Mouse (Mus musculus) midbrain, embryonic 12.5 days (tissue): Measurements from ENCODE around the gene Bbox1. TPM values are rescaled to one million over a fixed set of nuclear protein-coding genes. Genes with fewer than 3 reads are reported as not detected.

Experiments used
- ATAC-seq: fragments of 200-750 bp; cut with Nextera tagmentation; 2 replicates; pipeline ENCODE4 v1.8.0; 2017; ENCODE audit warnings: low read depth, moderate TSS enrichment, moderate library complexity; ENCODE audit not compliant: low FRiP score
- H3K27ac ChIP-seq: fragments of 300-500 bp; sonication (generic); replicated peaks from 2 replicates; pipeline ENCODE4 v1.5.1; 2016; ENCODE audit warnings: mild to moderate bottlenecking
- H3K27me3 ChIP-seq: fragments of 300-500 bp; sonication (generic); 2 replicates; pipeline ENCODE4 v1.6.1; 2016; ENCODE audit warnings: mild to moderate bottlenecking
- H3K36me3 ChIP-seq: fragments of 300-500 bp; sonication (generic); 2 replicates; pipeline ENCODE4 v1.6.1; 2016
- H3K4me1 ChIP-seq: fragments of 300-500 bp; sonication (generic); 2 replicates; pipeline ENCODE4 v1.6.1; 2016
- H3K4me2 ChIP-seq: fragments of 300-500 bp; sonication (generic); replicated peaks from 2 replicates; pipeline ENCODE4 v1.6.1; 2016; ENCODE audit warnings: mild to moderate bottlenecking, moderate library complexity
- H3K4me3 ChIP-seq: fragments of 300-500 bp; sonication (generic); 2 replicates; pipeline ENCODE4 v1.5.1; 2016; ENCODE audit warnings: mild to moderate bottlenecking
- H3K9ac ChIP-seq: fragments of 300-500 bp; sonication (generic); replicated peaks from 2 replicates; pipeline ENCODE4 v1.6.1; 2016; ENCODE audit warnings: mild to moderate bottlenecking, moderate library complexity
- H3K9me3 ChIP-seq: fragments of 300-500 bp; sonication (generic); 2 replicates; pipeline ENCODE4 v1.6.1; 2016; ENCODE audit warnings: mild to moderate bottlenecking
- WGBS: fragments of 180-500 bp; shearing (Covaris S2); methylation state at CpG from one replicate; pipeline ENCODE4 v1.1.7; 2016; 5-methylcytosine and 5-hydroxymethylcytosine counted together
- polyA plus RNA-seq: library from polyadenylated mRNA; unstranded; fragments of >200 nt; fragmentation: Nextera tagmentation; extraction: Ambion mirVana; gene quantifications from 2 replicates; pipeline ENCODE4 v1.2.1, GENCODE M21; 2016

Bbox1 gene
- polyA plus RNA-seq, result 0.08 TPM in 1 of 2 replicates, not detected in the other

- Histone ChIP-seq H3K4me2 (no peak within 1 kb of the TSS), H3K4me3 (no peak within 1 kb of the TSS), H3K36me3 (no peaks in the 10 kb centered on the region), H3K27me3 (no peaks in the 10 kb centered on the region), H3K27ac (no peak within 1 kb of the TSS), H3K9ac (no peak within 1 kb of the TSS), H3K4me1 (no peaks in the 10 kb centered on the region), H3K9me3 (no peaks in the 10 kb centered on the region)
- no peak; the same call in 1 of the 2 replicates for ATAC-seq
- WGBS, result 91% methylated on average over 6 of the region's 6 CpGs
Measured at GRCm38 (mm10) chr2:110314509-110315155, at the start of gene Bbox1. Gene Bbox1, minus strand, starts transcription at chr2:110314560.

- H3K9ac ChIP-seq, result no peak overlapping the region
- no peak for ATAC-seq
- no peak overlapping the region for H3K4me2 ChIP-seq
- H3K27ac ChIP-seq, result no peak overlapping the region
- H3K4me1 ChIP-seq, result peaks cover 5% of the 10 kb centered on the region; the same call in 1 of the 2 replicates
- no peaks in the 10 kb centered on the region for H3K36me3 ChIP-seq
- WGBS, result 84% methylated on average over 3 of the region's 3 CpGs
- H3K4me3 ChIP-seq, result no peak overlapping the region
- H3K9me3 ChIP-seq, result no peaks in the 10 kb centered on the region
- peaks cover 6% of the 10 kb centered on the region for H3K27me3 ChIP-seq
Measured at GRCm38 (mm10) chr2:110363855-110364254, 49.5 kb upstream of the Bbox1 start.

DNA sequence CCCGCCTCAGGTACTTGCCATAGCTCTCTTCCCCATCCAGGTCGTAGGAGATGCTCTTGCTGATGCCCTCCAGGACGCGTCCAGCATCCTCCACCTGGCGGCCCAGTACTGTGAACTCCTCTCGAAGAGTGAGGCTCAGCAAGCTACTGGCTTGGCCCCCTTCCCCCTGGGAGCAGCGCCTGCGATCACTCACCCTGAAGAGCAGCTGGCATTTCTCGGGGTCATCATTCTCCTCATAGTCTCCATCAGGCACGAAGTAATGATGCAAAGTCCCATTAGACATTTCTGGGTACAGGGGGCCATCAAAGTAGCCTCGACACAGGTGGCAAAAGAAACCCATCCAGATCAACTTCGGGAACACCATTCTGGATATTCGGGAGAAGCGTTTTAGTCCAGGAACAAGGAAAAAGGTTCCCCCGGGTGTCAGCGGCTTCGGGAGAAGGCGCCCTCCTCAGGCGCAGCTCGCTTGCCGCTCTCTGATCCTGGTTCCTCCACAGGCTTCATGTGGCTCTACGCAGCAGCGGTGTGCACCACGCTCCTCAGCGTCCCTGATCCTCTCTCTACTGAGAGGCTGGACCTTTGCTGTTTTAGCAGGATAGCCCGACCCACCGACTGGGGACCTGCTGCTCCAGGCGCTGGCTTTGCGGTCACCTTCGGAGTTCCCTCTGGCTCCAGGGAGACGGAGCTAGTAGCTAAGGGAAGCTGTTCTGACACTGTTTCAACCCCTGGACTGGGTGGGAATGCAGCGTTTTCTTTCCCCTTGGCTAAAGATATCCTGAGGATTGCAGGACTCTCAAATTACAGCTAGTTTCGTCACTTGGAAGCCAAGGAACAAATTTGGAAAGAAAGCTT lies 48.3 kb upstream of the Bbox1 start, which contains the start of gene Fibin:
Fibin (minus strand) TSS at position 752 of the 852 bp plus-strand sequence.
- no peak within 1 kb of the TSS for H3K27ac ChIP-seq
- H3K36me3 ChIP-seq, result no peaks in the 10 kb centered on the region
- peak within 1 kb of the TSS; percentile 47; the same call in 1 of the 2 replicates for H3K9ac ChIP-seq
- 2% methylated on average over 33 of the region's 33 CpGs for WGBS
- peaks cover 5% of the 10 kb centered on the region; the same call in 1 of the 2 replicates for H3K4me1 ChIP-seq
- H3K27me3 ChIP-seq, result peaks cover 6% of the 10 kb centered on the region
- peak within 1 kb of the TSS; percentile 86 for H3K4me2 ChIP-seq
- peak within 1 kb of the TSS; percentile 45 for H3K4me3 ChIP-seq
- no peaks in the 10 kb centered on the region for H3K9me3 ChIP-seq
- peak; percentile 87 for ATAC-seq

GRCm38 (mm10) chr2:110353302-110353970 lies 39.1 kb upstream of the Bbox1 start:
- ATAC-seq, result no peak
- Histone ChIP-seq H3K4me3 (no peak overlapping the region), H3K27me3 (no peaks in the 10 kb centered on the region), H3K36me3 (no peaks in the 10 kb centered on the region), H3K9ac (no peak overlapping the region), H3K4me1 (peaks cover 6% of the 10 kb centered on the region; the same call in 1 of the 2 replicates), H3K27ac (no peak overlapping the region), H3K4me2 (no peak overlapping the region), H3K9me3 (no peaks in the 10 kb centered on the region)
- WGBS, result 86% methylated on average over 5 of the region's 5 CpGs

GRCm38 (mm10) chr2:110351843-110352251 lies 37.5 kb upstream of the Bbox1 start:
- 35% methylated on average over 5 of the region's 5 CpGs for WGBS
- peaks cover 6% of the 10 kb centered on the region; the same call in 1 of the 2 replicates for H3K4me1 ChIP-seq
- H3K9ac ChIP-seq, result no peak overlapping the region
- peak; percentile 90 for ATAC-seq
- H3K36me3 ChIP-seq, result no peaks in the 10 kb centered on the region
- no peak overlapping the region for H3K4me3 ChIP-seq
- H3K27me3 ChIP-seq, result no peaks in the 10 kb centered on the region
- H3K9me3 ChIP-seq, result no peaks in the 10 kb centered on the region
- H3K4me2 ChIP-seq, result no peak overlapping the region
- no peak overlapping the region for H3K27ac ChIP-seq

DNA sequence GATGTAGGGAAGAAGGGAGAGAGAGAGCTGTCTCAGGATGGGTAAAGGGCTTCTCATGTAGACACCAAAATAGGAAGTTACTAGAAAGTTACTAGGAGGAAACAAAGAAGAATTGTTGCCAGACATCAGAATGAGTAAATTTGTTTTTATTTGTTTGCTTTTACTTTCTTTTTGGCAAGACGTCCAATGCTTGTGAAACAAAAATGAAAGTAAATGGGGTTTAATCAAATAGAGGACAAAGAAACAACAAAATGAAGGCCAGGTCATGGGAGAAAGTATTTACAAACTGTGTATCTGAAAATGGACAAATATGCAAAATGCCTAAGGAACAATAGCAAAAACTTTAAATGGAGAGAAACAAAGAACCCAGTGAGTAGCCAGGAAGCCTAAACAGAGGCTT lies 37.0 kb upstream of the Bbox1 start:
- Histone ChIP-seq H3K4me1 (peaks cover 6% of the 10 kb centered on the region; the same call in 1 of the 2 replicates), H3K27ac (no peak overlapping the region), H3K9ac (no peak overlapping the region), H3K27me3 (no peaks in the 10 kb centered on the region), H3K4me3 (no peak overlapping the region), H3K9me3 (no peaks in the 10 kb centered on the region), H3K4me2 (no peak overlapping the region), H3K36me3 (no peaks in the 10 kb centered on the region)
- ATAC-seq, result no peak
- whole genome bisulfite sequencing, result 46% methylated on average over 1 of the region's 1 CpGs

DNA sequence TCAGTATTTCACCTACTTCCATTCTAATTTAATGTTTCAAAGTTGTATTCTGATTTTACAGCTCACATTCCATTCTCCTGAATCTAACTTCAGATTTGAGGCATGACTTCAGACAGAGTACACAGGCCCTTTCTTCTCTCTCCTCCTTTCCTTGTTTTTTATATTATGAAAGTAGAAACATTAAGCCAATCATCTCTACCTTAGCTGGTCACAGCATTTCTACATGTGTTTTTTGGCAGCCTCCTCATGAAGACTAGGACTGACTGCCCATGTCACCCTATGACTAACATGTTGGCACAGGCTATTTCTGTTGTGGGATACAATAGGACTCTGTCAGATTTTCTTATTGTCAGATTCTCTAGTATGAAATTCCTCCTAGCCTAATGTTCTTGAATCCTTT lies 14.6 kb upstream of the Bbox1 start:
- H3K4me3 ChIP-seq, result no peak overlapping the region
- H3K4me1 ChIP-seq, result no peaks in the 10 kb centered on the region
- no peaks in the 10 kb centered on the region for H3K36me3 ChIP-seq
- ATAC-seq, result no peak
- H3K9me3 ChIP-seq, result no peaks in the 10 kb centered on the region
- H3K9ac ChIP-seq, result no peak overlapping the region
- no peaks in the 10 kb centered on the region for H3K27me3 ChIP-seq
- H3K27ac ChIP-seq, result no peak overlapping the region
- no peak overlapping the region for H3K4me2 ChIP-seq

- Histone ChIP-seq H3K9ac (no peak overlapping the region), H3K4me1 (no peaks in the 10 kb centered on the region), H3K9me3 (no peaks in the 10 kb centered on the region), H3K27me3 (no peaks in the 10 kb centered on the region), H3K4me2 (no peak overlapping the region), H3K27ac (no peak overlapping the region), H3K4me3 (no peak overlapping the region), H3K36me3 (no peaks in the 10 kb centered on the region)
- no peak for ATAC-seq
- 76% methylated on average over 4 of the region's 4 CpGs for WGBS
Measured at GRCm38 (mm10) chr2:110319949-110320348, 5.6 kb upstream of the Bbox1 start.

- H3K9me3 ChIP-seq, result no peaks in the 10 kb centered on the region
- H3K36me3 ChIP-seq, result no peaks in the 10 kb centered on the region
- no peak overlapping the region for H3K27ac ChIP-seq
- H3K4me2 ChIP-seq, result no peak overlapping the region
- WGBS, result 86% methylated on average over 1 of the region's 1 CpGs
- no peak for ATAC-seq
- H3K4me1 ChIP-seq, result no peaks in the 10 kb centered on the region
- H3K9ac ChIP-seq, result no peak overlapping the region
- H3K27me3 ChIP-seq, result no peaks in the 10 kb centered on the region
- H3K4me3 ChIP-seq, result no peak overlapping the region
Measured at GRCm38 (mm10) chr2:110319266-110319665, 4.9 kb upstream of the Bbox1 start.

- Histone ChIP-seq H3K36me3 (no peaks in the 10 kb centered on the region), H3K4me3 (no peak overlapping the region), H3K27me3 (no peaks in the 10 kb centered on the region), H3K9ac (no peak overlapping the region), H3K9me3 (no peaks in the 10 kb centered on the region), H3K27ac (no peak overlapping the region), H3K4me1 (no peaks in the 10 kb centered on the region), H3K4me2 (no peak overlapping the region)
- ATAC-seq, result no peak
- WGBS, result 90% methylated on average over 1 of the region's 1 CpGs
Measured at GRCm38 (mm10) chr2:110318719-110319118, 4.4 kb upstream of the Bbox1 start.

DNA sequence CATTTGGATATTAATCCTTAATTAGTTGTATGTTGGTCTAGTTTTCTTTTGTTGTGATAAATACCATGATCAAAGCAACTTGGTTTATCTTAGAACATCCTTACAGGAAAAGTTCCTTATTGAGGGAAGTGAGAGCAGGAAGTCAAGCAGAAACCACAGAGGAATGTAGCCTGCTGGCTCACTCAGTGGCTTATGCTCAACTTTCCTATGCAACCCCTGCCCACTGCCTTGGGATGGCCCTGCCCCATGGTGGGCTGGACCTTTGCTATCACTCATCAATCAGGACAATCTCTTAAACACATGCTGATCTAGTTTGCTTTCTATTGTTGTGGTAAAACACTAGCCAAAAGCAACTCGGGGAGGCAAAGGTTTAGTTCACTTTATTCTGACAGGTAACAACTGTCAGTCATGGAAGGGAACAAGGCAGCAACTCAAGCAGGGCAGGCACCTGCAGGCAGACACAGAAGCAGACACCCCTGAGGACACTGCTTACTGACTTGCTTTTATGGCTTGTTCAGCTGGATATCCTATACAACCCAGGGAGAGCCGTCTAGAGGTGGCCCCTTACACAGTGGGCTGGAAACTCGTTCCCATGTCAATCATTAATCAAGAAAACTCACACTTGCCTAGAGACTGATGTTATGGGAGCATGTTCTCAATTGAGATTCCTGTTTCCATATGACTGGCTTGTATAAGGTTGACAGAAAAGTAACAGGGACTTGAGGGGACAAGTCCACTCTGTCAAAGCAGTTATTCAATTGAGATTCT lies 1.9 kb upstream of the Bbox1 start:
- 49% methylated on average over 3 of the region's 3 CpGs for WGBS
- no peaks in the 10 kb centered on the region for H3K36me3 ChIP-seq
- H3K27me3 ChIP-seq, result no peaks in the 10 kb centered on the region
- no peak overlapping the region for H3K4me3 ChIP-seq
- no peaks in the 10 kb centered on the region for H3K9me3 ChIP-seq
- no peak overlapping the region for H3K4me2 ChIP-seq
- H3K27ac ChIP-seq, result no peak overlapping the region
- no peak for ATAC-seq
- H3K4me1 ChIP-seq, result no peaks in the 10 kb centered on the region
- H3K9ac ChIP-seq, result no peak overlapping the region
